Mouse (Mus musculus): ENCODE measurements around the gene Zc3hc1. TPM values are rescaled to one million over a fixed set of nuclear protein-coding genes. Genes with fewer than 3 reads are reported as not detected.
A peak's percentile ranks its signal among the peaks of the same experiment; 100 is the strongest.

Gene Zc3hc1
- polyA plus RNA-seq, 1 experiment, result 41.6 TPM

DNA sequence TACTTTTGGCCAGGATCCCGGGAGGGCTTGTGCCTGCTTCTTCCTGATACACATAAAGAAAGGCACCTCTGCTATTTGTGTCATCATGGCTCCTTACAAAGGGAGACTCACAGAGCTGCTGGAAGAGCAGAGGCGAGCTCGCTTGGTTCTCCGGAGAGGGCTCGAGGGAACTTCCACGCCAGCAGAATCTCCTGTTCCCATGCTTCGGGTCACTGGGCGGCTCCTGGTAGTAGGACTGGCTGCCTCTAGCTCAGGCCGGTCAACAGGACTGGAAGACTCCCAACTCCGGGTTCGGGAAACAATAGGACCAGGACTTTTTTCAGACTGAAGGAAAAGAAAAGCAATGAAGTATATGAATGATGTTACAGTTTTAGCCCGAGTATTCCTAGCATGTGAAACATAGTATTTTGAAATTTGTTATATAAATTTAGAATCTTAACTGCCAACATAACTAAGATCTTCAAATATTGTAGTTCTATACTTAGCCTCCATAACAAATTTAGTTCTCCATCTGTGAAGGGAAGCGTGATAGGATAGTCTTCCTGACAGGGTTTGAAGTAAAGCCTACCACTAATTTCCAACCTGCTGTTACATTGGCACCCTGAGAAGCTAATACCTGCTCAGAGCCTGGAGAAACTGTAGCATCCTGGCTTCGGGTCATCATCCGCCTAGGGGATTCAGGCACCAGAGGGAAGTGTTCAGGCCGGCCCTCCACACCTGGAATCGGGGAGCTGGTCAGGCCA lies 18.0 kb downstream of the Zc3hc1 start:
- no peaks in the 10 kb centered on the region for H3K79me2 ChIP-seq (ENCODE audit: control insufficient read depth, insufficient read depth)
- no peak overlapping the region for H3ac ChIP-seq (ENCODE audit: control insufficient read depth, insufficient read length, low read depth)
- peaks cover 74% of the 10 kb centered on the region for H3K36me3 ChIP-seq (ENCODE audit: control insufficient read depth, insufficient read depth)

DNA sequence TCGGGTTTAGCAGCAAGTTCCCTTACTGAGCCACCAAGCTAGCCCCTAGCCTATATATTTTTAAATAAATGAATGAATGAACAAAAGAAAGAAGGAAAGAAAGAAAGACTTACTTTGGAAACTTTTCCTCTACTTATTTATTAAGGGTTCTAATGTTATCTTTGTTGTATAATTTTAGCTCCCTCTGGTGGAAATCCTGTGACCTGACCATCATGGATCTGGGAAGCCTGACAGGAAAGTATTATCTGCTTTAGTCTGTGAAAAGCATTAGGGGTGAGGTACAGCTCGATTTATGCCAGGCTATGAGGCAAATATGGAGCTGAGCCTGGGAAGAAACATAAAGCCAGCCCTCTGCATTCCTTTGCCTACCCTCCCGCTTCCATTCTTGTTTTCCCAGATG lies 21.5 kb downstream of the Zc3hc1 start:
- Histone ChIP-seq H3K4me3 (ENCODE audit: insufficient read depth, poor library complexity, severe bottlenecking) (no peak overlapping the region), H3ac (ENCODE audit: control insufficient read depth, insufficient read length, low read depth) (no peak overlapping the region), H3K27me3 (ENCODE audit: control insufficient read depth, insufficient read depth, insufficient read length) (no peaks in the 10 kb centered on the region), H3K79me3 (ENCODE audit: low read depth) (no peaks in the 10 kb centered on the region), H3K79me2 (ENCODE audit: control insufficient read depth, insufficient read depth) (no peaks in the 10 kb centered on the region), H3K36me3 (ENCODE audit: control insufficient read depth, insufficient read depth) (peaks cover 80% of the 10 kb centered on the region)
- TF ChIP-seq CTCF (IDR thresholded peaks at IDR 0.05; ENCODE audit: control insufficient read depth, insufficient read depth, insufficient read length) (no peak), MYOD1 (IDR thresholded peaks at IDR 0.05; ENCODE audit: control insufficient read depth, insufficient read length, low read depth) (no peak), CEBPB (IDR thresholded peaks at IDR 0.05; ENCODE audit: low read depth) (no peak), MYOG (IDR thresholded peaks at IDR 0.05; ENCODE audit: control insufficient read depth, extremely low read depth, insufficient read length) (no peak), FOSL1 (IDR thresholded peaks at IDR 0.05; ENCODE audit: insufficient read depth, low read length, poor library complexity, severe bottlenecking) (no peak), MAX (IDR thresholded peaks at IDR 0.05) (no peak), USF1 (IDR thresholded peaks at IDR 0.05; ENCODE audit: low read depth) (no peak)

More for the DNA sequence above, 18.0 kb downstream of the Zc3hc1 start:
- TF ChIP-seq CTCF (IDR thresholded peaks at IDR 0.05; ENCODE audit: control insufficient read depth, insufficient read depth, insufficient read length), result no peak
- TF ChIP-seq MYOD1 (IDR thresholded peaks at IDR 0.05; ENCODE audit: control insufficient read depth, insufficient read length, low read depth), result no peak
- TF ChIP-seq CEBPB (IDR thresholded peaks at IDR 0.05; ENCODE audit: low read depth), result no peak
- no peak for TF ChIP-seq MYOG (IDR thresholded peaks at IDR 0.05; ENCODE audit: control insufficient read depth, extremely low read depth, insufficient read length)
- no peak for TF ChIP-seq USF1 (IDR thresholded peaks at IDR 0.05; ENCODE audit: low read depth)
- TF ChIP-seq MAX (IDR thresholded peaks at IDR 0.05), result no peak
- TF ChIP-seq FOSL1 (IDR thresholded peaks at IDR 0.05; ENCODE audit: insufficient read depth, low read length, poor library complexity, severe bottlenecking), result no peak
- Histone ChIP-seq H3K27me3 (ENCODE audit: control insufficient read depth, insufficient read depth, insufficient read length) (no peaks in the 10 kb centered on the region), H3K4me3 (ENCODE audit: insufficient read depth, poor library complexity, severe bottlenecking) (no peak overlapping the region), H3K79me3 (ENCODE audit: low read depth) (no peaks in the 10 kb centered on the region)

DNA sequence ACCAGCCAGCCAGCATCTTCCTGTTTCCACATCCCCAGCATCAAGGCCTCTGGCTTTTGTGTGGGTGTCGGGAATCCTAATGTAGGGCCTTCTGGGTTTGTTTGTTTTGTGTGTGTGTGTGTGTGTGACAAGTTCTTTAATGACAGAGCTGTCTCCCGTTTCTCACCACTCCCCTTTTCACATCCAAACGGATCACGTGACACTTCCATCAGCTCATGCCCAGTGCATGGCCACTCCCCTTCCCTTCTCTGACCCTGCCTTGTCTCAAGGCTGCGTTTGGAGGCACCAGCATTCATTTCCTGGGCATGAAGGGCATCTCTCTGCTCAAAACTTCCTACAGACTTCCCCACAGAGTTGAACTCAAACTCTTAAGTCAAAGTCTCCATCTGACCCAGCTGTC lies 27.0 kb downstream of the Zc3hc1 start:
- Histone ChIP-seq H3K27me3 (ENCODE audit: control insufficient read depth, insufficient read depth, insufficient read length) (no peaks in the 10 kb centered on the region), H3K79me2 (ENCODE audit: control insufficient read depth, insufficient read depth) (no peaks in the 10 kb centered on the region), H3K4me3 (ENCODE audit: insufficient read depth, poor library complexity, severe bottlenecking) (no peak overlapping the region), H3K36me3 (ENCODE audit: control insufficient read depth, insufficient read depth) (peaks cover 39% of the 10 kb centered on the region), H3K79me3 (ENCODE audit: low read depth) (no peaks in the 10 kb centered on the region), H3ac (ENCODE audit: control insufficient read depth, insufficient read length, low read depth) (no peak overlapping the region)
- TF ChIP-seq MYOD1 (IDR thresholded peaks at IDR 0.05; ENCODE audit: control insufficient read depth, insufficient read length, low read depth) (no peak), USF1 (IDR thresholded peaks at IDR 0.05; ENCODE audit: low read depth) (peak; percentile 61), FOSL1 (IDR thresholded peaks at IDR 0.05; ENCODE audit: insufficient read depth, low read length, poor library complexity, severe bottlenecking) (no peak), CTCF (IDR thresholded peaks at IDR 0.05; ENCODE audit: control insufficient read depth, insufficient read depth, insufficient read length) (no peak)

DNA sequence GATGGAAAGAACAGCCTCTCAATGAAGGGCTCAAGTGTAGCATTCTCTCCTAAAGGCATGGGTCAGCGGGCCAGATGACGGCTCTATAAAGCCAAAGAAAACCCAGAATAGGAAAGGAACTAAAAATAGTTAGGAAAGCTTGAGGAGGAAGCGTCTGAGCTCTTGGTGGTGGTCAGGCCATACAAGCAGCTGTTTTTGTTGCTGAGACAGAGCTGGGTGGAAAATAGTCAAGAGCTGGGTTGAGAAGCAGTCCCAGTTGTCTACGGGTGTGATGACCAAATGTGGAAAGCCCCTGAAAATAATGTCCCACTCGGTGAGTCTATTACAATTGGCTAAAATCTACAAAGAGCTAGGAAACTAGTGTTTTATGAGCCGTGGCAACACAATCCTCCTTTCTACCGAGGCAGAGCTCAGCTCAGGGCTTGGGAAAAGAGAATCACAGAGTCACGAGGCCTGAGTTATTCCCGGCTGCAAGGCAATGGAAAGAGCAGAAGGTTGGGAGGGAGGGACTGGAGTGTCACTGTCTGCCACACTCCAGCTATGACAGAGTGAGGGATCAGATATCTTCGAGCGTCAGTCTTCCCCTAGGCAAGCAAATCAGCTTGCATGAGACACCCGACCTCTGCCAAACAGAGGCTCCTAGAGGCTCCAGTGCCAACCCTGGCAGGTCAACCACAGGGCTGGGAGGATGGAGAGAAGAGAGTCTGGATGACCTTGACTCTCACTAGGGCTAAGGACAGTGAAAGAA lies 30.9 kb downstream of the Zc3hc1 start:
- Histone ChIP-seq H3K79me2 (ENCODE audit: control insufficient read depth, insufficient read depth) (no peaks in the 10 kb centered on the region), H3K79me3 (ENCODE audit: low read depth) (no peaks in the 10 kb centered on the region), H3K4me3 (ENCODE audit: insufficient read depth, poor library complexity, severe bottlenecking) (no peak overlapping the region), H3K36me3 (ENCODE audit: control insufficient read depth, insufficient read depth) (peaks cover 13% of the 10 kb centered on the region), H3ac (ENCODE audit: control insufficient read depth, insufficient read length, low read depth) (no peak overlapping the region), H3K27me3 (ENCODE audit: control insufficient read depth, insufficient read depth, insufficient read length) (no peaks in the 10 kb centered on the region)
- no peak for TF ChIP-seq MYOD1 (IDR thresholded peaks at IDR 0.05; ENCODE audit: control insufficient read depth, insufficient read length, low read depth)
- TF ChIP-seq MAX (IDR thresholded peaks at IDR 0.05), result no peak
- TF ChIP-seq FOSL1 (IDR thresholded peaks at IDR 0.05; ENCODE audit: insufficient read depth, low read length, poor library complexity, severe bottlenecking), result no peak
- no peak for TF ChIP-seq USF1 (IDR thresholded peaks at IDR 0.05; ENCODE audit: low read depth)

DNA sequence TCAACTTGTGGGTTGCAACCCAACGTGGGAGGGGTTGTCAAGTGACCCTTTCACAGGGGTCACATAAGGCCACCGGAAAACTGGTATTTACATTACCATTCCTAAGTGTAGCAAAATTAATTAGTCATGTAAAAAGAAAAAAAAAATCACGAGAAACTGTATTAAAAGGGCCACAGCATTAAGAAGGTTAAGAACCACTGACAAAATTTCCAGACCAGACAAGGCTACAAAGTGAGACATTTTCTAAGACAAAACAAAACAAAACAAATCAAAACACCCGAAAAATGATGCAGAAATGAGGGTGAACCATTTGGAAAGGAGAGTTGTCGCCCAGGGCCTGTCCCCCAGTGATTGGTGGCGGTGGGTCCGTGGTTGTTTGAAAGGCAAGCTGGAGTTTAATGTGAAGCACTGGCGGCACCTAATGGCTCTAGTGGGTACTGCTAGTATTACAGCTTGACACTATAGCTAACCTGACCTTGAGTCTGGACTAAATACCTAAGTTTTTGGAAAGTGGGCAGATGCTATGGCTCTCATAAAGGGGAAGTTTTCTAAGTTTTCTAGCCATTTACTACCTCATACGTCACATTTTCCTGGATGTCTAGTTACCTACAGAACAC lies 33.2 kb downstream of the Zc3hc1 start:
- Histone ChIP-seq H3ac (ENCODE audit: control insufficient read depth, insufficient read length, low read depth) (no peak overlapping the region), H3K79me3 (ENCODE audit: low read depth) (no peaks in the 10 kb centered on the region), H3K79me2 (ENCODE audit: control insufficient read depth, insufficient read depth) (no peaks in the 10 kb centered on the region), H3K4me3 (ENCODE audit: insufficient read depth, poor library complexity, severe bottlenecking) (no peak overlapping the region), H3K27me3 (ENCODE audit: control insufficient read depth, insufficient read depth, insufficient read length) (no peaks in the 10 kb centered on the region), H3K36me3 (ENCODE audit: control insufficient read depth, insufficient read depth) (no peaks in the 10 kb centered on the region)
- TF ChIP-seq MYOD1 (IDR thresholded peaks at IDR 0.05; ENCODE audit: control insufficient read depth, insufficient read length, low read depth), result no peak
- peak; percentile 74 for TF ChIP-seq CTCF (IDR thresholded peaks at IDR 0.05; ENCODE audit: control insufficient read depth, insufficient read depth, insufficient read length)

Data from C2C12 (cell line).